Mouse (Mus musculus): ENCODE results near the gene Pakap.

- TF ChIP-seq CTCF (IDR thresholded peaks at IDR 0.05; ENCODE audit: borderline replicate concordance, insufficient read depth, low read depth, low read length) (no peak), POLR2A (IDR thresholded peaks at IDR 0.05; ENCODE audit: borderline replicate concordance, insufficient read depth, low read length) (no peak)
Measured at GRCm38 (mm10) chr4:57780833-57781641, 213.1 kb downstream of the Pakap start.

Data from cerebellum, adult 2 months (tissue).